Mouse (Mus musculus) G1E-ER4 (cell line): Measurements from ENCODE around the gene Nufip1. TPM values are rescaled to one million over a fixed set of nuclear protein-coding genes. Genes with fewer than 3 reads are reported as not detected.

Source experiments
- GATA1 ChIP-seq: IDR thresholded peaks from one replicate; pipeline ENCODE4 v1.8.0; 2012; ENCODE audit warnings: low read length, inconsistent platforms
- polyA plus RNA-seq: library from polyadenylated mRNA; stranded (reverse); fragments of >175 nt; gene quantifications from 2 replicates; pipeline ENCODE4 v1.2.3, GENCODE M21; 2012

Nufip1 gene
- polyA plus RNA-seq, 1 experiment, result 18.0 TPM

DNA sequence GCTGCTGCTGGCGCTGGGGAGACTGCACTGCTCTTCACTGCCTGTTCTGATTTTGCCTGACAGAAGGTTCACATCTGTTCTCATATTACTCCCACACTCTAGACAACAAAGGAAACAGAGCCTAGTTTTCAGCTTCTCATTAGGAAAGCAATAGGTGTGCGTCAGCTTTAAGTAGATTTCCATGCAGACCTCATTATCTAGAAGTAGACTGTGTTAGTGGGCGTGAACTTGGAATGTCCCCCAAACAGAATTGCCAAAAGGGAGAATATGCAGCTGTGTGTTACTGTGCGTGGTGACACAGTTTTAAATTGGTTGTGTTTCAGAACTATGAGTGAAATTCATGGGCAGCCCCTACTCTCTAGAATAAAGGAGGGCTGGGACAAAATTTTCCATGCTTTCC, 9.8 kb downstream of the Nufip1 start:
- no peak for TF ChIP-seq GATA1

DNA sequence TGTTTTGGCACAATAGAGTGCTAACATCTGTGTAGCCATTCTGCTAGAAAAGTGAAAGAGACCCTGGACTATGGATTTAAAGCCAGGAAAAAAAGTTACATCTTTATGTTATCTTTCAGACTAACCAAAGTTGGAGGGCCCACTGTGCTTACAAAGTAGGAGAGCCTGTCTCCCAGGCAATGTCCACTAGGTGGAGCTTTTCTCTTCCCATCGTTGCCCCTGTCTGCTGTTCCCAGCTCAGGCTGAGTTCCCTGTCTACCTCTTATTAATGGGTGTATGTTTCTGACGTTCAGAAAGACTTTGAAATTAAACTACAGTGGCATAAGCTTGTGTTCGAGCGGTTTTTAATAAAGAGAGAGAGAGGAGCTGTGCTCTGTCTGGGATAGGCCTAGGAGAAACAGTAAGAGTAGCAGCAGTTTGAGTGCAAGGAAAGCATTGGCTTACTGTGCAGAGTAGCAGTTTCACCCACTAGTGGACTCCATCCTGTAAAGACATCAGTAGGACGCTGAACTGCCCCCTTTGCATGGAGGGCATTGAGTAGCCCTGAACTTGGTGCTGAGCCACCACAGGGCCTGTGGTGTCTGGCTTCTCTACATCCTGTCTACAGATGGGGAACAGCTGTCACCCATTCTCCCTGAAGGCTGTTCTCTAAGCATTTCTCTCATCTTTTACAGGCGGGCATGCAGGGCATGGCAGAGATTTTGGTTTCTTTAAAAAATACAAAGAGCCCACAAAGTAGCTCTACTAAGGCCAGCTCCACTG, 11.4 kb downstream of the Nufip1 start:
- TF ChIP-seq GATA1, result no peak

GRCm38 (mm10) chr14:76122663-76123058, 12.0 kb downstream of the Nufip1 start:
- no peak for TF ChIP-seq GATA1

DNA sequence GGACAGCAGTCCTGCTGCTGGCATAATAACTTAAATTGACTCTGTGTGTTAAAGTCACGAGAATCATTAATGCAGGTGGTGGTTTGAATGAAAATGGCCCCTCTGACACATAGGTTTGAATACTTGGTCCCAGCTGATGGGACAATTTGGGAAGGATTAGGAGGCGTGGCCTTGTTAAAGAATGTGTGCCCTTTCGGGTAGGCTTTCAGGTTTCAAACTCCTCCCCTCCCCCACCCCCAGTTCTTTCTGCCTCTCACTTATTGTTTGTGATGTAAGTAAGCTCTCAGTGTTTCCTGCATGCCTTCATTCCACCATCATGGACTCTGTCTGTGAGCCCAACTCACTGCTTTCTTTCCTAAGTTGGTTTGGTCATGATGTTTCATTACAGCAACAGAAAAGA, 16.6 kb downstream of the Nufip1 start:
- TF ChIP-seq GATA1, result no peak

- no peak for TF ChIP-seq GATA1
Measured at GRCm38 (mm10) chr14:76128174-76128573, 17.5 kb downstream of the Nufip1 start.

DNA sequence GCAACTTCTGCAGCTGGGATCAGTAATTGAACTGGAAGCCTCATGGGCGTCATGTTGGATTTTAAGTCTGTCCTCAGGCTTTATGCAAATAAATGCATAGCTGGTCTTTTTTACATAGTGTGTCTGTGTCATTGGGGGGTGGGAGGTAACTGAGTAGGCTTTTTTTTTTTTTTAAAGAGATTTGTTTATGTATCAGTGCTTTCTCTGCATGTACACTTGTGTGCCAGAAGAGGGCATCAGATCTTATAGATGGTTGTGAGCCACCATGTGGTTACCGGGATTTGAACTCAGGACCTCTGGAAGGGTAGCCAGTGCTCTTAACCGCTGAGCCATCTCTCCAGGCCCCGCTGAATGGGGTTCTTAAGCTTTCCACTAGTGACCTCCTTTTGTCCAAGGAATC, 24.3 kb downstream of the Nufip1 start:
- no peak for TF ChIP-seq GATA1

GRCm38 (mm10) chr14:76145248-76145647, 34.6 kb downstream of the Nufip1 start:
- TF ChIP-seq GATA1, result no peak

GRCm38 (mm10) chr14:76145868-76146267, 35.2 kb downstream of the Nufip1 start:
- peak; percentile 72 for TF ChIP-seq GATA1

DNA sequence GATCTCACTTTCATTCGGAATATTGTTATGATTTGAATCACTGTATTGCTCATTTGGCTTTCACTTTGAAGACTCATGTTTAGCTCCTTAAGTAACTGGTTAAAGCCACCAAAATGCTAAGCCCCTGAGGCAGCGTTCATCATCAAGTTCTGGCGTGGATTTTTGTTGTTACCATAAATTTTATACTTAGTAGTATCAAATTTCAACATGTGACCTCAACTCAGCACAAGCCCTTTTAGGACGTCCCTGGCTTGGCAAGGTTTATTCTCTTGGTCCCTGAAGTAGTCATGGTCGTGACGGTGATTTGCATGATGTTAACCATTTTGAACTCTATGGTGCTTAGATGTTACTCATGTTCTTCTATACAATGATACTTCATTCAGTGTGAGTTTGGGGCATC, 36.4 kb downstream of the Nufip1 start:
- TF ChIP-seq GATA1, result no peak

DNA sequence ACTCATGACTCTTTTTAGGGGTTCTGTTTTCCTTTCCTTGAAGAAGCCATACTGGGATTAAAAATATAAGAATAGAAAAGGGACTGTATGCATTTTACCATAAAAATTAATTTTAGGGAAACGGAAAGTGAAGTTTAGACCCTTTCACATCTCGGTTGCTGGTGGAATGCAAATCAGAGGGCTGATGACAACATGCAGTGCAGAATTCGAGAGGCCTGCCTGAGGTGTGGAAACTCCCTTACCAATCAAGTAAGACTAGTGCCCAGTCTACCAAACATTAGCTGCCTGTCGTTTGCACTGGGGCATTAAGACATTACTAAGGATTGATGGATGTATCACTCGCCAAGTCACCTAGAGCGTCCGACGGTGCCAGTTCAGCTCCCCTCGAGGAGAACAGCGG, 37.6 kb downstream of the Nufip1 start:
- TF ChIP-seq GATA1, result no peak

GRCm38 (mm10) chr14:76149531-76150179, 39.0 kb downstream of the Nufip1 start:
- TF ChIP-seq GATA1, result no peak

- TF ChIP-seq GATA1, result no peak
Measured at GRCm38 (mm10) chr14:76150499-76150898, 39.8 kb downstream of the Nufip1 start.

DNA sequence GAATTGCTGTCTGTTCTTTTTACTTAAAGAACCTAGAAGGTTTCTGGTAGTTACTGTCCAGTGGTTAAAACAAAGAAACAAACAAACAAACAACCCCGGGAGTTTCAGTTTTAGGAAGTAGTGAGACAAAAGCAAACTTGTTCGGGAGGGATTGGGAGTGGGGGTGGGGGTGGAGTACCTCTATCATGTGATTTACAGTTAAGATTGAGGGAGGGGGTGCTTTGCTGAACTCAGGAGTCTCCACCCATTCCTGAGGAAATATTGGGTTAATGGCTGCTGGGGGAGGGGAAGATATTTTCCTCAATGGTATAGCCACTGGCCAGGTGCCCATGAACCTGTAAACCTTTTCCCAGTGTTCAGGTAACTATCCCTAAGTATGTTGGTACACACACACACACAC, 40.3 kb downstream of the Nufip1 start:
- TF ChIP-seq GATA1, result no peak

- no peak for TF ChIP-seq GATA1
Measured at GRCm38 (mm10) chr14:76151820-76152161, 41.1 kb downstream of the Nufip1 start.

- TF ChIP-seq GATA1, result no peak
Measured at GRCm38 (mm10) chr14:76152162-76153002, 41.7 kb downstream of the Nufip1 start.

- TF ChIP-seq GATA1, result no peak
Measured at GRCm38 (mm10) chr14:76153003-76153675, 42.4 kb downstream of the Nufip1 start.
